Mouse (Mus musculus) embryo, embryonic 11.5 days (tissue): Measurements from ENCODE around the gene Smad3.

ENCODE experiments used
- DNase-seq: peaks from one replicate; pipeline ENCODE4 v3.0.0-alpha.2; 2012; ENCODE audit warnings: low read depth, low spot score

The Smad3 gene

DNA sequence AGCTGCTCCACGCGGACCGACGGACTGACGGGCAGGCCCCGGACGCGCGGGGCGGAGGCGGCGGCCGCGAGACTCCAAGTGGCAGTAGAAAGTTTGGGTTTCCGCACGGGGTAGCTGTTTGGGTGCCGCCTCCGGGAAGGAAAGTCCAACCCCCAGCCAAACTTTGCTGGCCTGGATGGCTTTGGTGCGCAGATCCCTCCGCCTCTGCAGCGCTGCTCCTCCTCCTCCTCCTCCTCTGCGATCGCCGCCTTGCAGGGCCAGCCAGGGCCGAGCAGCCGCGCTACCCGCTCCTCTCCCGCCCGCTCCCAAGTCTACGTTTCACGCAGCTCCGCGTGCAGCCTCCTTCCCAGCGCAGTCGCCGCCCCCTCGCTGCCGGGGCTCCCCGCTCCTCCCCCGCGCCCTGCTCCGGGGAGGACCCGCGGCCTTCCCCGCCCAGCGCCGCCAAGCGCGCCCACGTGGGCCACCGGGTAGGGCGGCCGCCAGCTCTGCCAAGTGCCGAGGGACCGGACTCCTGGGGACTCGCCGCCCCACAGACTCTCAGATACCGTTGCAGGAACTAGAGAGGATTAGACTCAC is at the start of gene Smad3:
TSS of gene Smad3 (minus strand) at position 130 of the 576 bp plus-strand sequence.
- peak; percentile 82 for DNase-seq

DNA sequence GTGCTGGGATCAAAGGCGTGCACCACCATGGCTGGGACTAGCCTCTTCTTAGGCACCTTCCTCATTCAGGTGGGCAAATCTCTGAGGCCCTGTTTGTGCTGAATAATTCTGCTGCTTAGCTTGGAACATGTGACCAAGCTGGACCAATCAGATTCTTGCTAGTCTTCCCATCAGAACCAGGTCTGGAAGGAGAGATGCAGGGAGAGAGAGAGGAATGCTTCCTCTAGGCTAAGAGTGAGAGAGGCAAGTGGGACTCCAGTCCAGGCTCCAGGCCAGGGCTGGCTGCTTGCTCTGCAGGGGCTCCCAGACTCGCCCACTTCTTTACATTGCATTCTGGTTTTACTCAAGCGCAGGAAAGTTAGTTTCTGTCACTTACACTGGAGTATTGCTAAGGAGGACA is 47.1 kb upstream of the Smad3 start:
- no peak for DNase-seq

DNA sequence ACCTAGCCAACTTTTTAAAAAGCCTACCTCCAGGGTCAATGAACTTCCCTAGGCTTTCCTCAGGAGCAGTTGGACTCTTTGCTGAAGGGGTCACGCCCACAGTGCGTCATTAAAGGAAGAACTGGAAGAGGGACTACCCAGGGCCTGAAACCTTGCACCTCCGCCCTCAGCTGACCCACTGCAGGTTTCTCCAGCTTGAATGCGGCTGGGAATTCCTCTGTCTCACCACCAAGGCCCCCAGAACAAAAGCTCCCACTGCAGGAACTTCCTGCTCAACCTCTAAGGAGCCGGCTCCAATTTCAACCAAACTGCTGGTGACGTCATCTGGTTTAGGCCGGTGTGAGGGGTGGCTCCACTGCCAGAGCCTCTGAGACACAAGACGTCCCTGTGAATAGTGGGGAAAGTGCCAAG is 45.4 kb upstream of the Smad3 start:
- peak; percentile 59 for DNase-seq

DNA sequence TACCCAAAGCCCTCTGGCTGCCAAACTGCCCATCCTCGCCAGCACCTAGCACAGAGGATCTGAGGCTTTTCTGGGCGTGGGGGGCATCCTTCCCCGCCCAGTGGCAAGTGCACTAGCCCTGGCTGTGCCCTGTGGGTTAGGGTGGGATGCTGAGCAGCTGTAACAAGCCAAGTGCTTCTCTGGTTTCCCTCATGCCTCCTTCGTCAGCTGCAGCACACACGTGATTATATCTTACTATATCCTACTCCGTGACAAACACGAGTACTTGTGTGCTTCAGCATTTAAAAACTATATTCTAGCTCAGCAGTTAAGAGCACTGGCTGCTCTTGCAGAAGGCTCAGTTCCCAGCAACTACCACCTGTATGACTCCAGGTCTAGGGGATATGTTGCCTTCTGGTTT is 44.7 kb upstream of the Smad3 start:
- DNase-seq, result no peak

DNA sequence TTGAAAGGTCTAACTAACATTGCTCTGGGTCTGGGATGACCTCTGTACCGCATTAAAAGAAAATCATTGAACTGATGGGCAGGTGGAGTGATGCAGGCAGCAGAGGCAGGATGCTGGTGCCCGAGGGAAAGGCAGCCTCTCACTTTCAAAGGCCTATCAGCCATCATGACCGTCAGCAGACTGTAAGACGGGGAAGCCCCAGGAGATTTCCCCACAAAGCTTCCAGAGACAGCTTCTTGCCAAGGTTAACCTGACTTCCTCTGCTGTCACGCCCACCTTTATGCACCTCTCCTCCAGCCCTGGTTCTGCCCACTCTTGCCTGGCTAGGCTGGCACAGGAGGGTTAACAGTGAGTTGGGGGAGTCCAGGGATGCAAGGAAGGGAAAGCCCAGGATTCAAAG is 44.3 kb upstream of the Smad3 start:
- no peak for DNase-seq

DNA sequence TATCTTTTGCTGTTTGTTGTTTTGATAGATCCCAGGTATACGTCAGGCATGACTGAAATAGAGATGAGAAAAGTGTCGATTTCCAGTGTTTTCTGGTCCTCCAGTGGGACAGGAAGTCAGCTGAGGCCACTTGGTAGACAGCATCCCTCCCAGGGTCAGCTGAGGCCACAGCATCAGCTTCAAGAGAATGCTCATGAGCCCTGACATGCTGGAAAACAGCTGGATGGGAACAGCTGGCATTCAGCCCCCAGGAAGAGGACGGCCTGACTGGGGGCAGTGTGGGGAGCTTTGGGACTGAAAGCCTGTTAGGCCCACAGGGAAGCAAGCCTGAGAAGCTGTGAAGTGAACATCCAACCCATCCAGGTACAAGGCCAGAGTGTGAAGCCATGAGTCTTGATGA is 38.6 kb upstream of the Smad3 start:
- DNase-seq, result no peak

DNA sequence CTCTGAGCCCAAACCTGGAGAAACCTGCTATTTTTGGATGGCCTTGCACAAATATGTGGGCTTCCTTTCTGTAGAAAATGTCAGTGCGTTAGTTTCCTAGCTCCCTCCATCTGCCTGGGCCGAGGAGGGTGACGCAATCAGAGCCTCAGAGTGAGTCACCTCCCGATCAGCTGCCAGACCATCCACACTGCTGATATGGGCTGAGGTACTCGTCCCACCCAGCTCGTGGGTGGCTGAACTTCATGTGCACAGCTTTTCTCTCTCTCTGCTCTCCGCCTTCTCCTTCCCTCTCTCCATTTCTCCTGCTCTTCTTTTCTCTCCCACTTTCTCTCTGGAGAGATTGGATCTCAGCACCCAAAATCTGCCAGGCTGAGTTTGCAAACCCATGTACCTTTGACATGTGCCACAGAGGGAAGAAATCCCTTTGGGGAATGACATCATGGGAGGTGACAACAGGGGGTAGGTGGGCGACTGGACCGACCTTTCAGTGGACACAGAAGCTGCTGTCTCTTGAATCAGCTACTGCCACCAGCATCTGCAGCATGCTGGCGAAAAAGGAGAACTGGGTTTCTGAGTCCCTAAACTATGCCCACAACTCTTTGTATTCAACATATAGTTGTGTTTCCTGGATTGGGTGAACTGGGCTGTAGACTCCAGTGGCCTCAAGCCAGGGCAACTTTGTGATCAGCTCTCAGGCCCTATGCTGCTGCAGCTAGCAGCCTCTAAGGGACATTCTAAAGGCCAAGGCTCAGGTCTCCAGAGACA is 36.1 kb upstream of the Smad3 start:
- DNase-seq, result no peak

DNA sequence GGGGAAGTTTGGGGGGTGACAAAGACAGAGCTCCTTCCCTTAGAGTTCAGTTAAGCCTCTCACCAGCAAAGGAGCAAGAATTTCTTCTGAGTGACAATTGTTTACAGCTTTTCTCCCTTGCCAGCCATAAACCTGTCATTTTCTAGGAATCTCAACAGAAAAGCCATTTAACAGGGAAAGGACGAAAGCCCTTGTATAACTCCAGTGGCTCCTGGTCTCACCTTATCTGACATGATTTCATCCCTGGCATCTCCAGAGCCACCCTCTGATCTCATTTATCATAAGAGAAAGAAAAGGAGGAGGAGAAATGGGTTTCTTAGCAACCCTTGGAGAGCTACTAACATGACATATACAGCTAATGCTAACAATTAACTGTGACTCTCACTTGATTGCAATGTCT is 33.9 kb upstream of the Smad3 start:
- DNase-seq, result no peak

DNA sequence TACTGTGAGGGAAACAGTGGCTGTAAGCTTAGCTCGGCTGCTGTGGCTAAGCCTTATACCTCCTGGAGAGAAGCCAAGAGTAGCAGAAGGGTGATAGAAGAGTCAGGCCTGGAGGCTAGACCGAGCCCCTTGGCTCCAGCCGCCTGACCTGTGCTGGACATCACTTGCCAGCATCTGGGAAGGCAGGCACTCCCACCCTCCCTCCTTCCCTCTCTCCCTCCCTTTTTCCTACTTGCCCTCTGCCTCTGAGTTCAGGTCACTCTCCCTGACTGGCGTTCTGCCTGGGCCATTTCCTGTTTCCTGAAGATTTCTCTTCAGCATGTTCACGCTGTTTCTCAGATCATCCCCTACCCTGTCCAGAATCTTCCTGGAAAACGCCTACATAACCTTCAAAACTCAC is 33.5 kb upstream of the Smad3 start:
- no peak for DNase-seq

DNA sequence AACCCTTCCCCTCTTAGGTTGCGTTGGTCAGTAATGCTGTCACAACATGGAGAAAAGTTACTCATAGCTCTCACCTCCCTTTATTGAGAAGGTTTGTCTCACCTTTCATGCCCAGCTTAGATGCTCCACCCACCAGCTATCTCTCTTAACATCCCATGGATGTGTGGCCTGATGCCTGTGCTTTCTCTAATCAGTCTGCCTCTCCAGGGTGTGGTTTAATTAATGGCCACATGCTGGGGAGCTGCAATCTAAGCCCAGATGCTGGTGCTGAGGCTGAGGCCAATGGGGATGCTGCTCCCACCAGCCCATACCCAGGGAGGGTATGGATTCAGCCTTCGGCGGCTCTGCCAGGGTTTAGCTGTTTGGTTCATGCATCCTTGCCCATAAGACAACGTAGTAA is 32.4 kb upstream of the Smad3 start:
- DNase-seq, result no peak

DNA sequence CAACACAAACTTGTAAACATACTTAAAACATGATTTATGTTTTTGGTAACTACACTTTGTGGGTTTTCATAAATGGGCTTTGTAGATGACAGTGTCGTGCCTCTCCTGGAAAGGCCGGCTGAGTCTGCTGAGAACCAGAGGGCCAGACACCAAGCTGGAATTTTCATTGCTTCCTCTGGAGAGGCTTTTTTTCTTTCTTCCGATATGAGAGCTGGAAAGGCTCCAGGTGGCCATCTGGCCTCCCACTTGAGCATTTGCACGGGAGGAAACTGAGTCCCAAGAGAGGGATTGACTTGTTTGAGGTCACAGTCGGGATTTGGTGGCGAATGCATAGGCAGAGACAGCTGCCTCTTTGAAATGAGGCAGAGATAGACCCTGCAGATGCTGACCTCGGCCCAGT is 31.6 kb upstream of the Smad3 start:
- DNase-seq, result no peak

DNA sequence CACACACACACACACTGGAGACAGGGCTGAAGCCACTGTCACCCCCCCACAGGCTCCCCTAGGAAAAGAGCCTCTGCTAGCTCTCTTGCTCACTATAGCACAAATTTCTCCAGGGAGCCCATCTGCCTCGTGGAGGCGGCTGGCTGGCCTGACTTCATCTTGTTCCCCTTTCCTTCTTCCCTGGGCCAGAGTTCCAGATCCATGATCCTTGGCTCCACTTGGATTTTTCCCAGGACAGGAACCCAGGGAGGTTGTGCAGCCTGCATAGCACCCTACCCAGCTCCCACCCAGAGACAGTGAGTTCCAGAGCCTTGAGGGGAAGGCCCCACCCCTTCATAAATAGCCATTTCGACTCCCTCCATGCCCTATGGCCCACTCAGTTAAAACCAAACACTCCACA is 29.8 kb upstream of the Smad3 start:
- DNase-seq, result no peak

DNA sequence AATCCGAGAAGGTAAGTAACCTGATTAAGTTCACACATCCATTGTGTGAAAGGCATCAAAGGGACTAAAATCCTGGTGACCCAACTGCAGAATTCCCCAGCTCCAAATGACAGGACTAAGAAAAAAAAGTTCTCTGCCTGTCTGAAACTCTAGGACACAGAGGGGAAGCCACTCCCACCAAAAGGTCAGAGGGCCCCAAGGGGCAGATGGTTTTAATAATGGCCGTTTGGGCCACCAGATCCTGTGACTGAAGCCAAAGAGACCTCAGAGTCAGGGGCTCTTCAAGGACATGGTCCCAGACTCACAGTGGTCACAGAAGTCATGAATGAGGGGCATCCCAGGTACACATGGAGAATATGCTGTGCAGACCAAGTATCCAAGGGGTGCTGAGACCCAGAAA is 29.3 kb upstream of the Smad3 start:
- DNase-seq, result no peak

DNA sequence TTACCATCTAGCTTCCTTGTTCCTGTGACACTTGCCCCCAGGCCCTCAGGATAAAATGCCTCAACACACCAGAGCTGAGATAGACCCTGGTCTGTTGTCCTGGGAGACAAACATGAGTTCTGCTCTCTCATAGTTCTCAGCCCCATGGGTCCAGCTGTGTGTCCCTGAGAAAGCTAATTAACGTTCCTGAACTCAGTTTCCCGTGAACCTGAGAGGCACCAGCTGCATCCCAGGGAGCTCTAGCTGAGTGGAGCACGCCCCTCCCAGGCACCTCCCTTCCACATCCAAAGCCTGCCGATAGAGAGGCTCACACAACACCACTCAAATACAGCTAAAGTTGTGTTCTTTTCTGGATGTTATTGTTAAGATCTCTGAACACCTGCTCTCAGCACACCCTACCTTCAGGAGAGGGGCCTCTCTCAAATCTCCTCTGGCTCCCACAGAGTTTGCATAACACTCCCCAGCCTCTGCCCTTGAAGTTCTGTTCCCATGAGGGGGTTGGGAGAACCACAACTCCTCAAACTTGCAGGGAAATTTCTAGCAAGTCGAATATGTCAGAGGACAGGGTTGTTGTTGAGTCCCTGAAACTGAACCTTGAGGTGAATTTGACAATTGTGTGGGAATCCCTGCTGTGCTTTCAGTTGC is 28.4 kb upstream of the Smad3 start:
- no peak for DNase-seq

DNA sequence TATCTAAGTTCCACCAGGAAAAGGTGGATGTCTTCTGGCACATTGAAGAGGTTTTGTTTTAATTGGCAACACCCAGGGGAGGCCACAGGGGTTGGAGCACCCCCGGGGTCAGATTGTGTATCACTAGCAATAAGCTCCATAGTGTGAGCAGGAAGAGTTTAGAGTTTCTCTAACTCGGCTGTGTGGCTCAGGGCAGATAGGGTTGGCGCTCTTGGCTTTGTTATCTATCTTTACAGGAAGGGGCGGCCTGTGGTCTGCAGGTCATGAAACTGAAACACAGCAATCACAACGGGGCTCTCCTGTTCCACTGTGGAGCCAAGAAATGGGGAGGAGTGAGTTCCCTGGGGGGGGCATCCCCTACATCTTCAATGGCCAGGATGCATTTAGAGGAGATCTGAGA is 27.7 kb upstream of the Smad3 start:
- no peak for DNase-seq

DNA sequence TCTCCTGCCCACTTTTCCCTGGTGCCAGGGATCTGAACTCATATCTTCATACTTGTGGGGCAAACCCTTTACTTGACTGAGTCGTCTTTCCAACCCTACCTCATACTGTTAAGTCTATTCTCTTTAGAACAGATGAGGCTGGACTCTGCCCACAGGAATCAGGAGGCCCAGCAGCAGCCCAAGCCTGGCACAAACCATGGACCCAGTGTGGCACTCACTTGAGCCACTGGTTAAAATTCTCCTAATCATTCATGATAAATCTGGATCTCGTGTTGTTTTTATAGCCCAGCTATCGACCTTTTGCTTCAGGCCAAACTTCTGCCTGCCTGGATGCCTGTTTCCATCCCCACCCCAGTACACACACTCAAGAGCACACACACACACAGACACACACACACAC is 26.8 kb upstream of the Smad3 start:
- DNase-seq, result no peak

DNA sequence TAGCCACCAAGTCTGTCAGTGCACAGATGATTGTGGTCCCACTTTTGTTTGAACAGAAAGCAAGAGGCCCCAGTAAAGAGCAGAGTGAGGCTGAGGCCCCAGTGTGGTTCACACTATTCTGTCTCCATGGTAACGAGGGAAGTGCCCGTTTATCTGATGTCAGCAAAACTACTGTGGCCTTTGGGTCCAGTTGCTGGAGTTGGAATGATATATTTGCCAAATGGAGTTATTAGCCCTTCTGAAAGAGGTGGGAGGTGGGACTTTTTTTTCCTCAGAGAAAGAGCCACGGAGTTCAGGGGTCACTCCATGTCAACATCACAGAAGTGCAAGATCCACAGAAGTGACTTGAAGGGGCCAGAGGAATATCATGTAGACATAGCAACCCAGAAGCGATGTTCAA is 24.9 kb upstream of the Smad3 start:
- DNase-seq, result no peak

DNA sequence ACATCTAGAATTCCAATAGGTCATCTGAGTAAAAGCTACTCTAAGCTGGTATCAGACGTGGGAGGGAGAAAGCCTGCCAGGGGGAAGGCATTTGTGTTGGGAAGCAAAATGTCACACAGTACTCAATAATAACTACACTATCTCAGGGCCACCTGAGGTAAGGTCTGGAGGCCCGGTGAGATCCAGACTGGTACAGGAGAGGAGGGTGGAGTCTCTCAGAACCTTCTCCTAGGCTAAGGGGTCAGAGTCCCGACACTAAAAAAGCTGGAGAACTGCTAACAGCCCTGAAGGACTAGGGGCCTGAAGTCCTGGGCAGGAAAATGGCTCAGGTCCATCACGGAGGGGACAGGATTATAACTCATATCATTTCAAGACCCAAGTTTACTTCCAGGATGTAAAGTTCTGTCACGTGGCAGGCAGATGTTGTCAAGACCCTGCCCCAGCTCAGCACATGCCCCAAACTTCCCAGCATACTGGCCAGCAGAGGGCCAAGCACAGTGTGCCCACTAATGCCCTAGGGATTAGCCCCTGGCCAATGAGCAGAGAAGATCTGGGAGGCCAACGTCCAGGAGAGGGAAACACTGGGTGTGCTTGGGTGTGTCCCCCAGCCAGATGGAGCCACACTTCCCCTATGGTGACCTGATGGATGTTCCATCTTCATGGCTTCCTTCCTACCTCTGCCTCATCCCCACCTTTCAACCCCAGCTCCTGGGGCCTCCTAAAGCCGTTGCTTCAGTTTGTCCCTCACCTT is 24.1 kb upstream of the Smad3 start:
- no peak for DNase-seq

DNA sequence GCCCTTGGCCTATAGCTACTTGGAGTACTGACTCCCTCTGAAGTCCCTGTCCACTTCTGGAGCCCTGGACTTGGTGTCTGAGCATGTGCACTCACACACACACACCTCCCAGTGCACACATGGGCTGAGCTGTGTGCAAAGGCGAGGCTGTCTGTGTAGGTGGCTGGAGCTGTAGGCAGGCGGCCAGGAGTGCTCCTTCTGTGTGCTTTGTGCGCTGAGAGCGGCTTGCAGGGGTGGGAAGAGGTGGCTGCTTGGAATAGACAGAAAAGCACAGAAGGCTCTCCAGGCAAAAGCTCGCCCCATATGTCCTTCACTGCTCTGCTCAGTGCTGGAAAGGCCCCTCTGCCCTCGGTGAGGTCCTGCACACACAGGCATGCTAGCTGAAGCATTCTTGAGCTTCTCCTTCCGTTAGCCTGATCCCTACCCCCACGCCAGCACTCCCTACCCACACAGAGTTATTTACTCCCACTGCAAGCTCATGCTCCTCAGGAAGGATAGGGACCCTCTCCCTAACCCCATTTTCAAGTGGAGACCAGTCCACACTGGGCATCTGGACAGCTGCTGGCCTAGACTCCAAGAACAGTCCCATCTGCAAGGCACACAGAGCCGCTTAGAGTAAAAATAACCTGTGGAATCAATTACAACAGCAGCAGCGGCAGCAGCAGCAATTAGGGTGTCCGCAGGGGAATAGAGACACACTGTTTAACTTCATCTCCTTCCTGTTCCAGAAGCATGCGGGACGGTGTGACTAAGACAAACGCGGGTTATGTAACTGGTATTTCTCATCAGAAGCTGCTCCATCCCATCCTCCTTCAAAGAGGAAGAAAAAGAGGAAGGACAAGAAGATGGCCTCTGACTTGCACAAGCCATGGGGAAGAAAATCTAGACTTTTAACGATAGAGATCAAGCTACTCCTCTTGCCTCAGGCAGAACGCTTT is 22.4 kb upstream of the Smad3 start:
- no peak for DNase-seq

DNA sequence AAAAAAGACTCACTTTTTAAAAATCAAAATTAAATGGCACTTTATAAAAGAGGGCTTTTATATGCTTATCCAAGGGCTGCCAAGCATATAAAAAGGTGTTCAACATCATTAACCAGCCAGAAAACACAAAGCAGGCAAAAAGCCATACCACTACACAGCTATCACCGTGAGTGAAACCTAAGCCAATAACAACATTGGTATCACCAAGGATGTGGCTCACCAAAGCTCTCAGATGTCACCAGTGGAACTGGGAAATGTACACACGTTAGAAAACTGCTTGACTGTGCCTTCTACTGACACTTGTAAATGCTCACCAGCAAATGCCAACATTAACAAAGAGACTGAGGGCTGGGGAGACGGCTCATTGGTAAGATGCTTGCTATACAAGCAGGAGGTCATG is 18.9 kb upstream of the Smad3 start:
- DNase-seq, result no peak

DNA sequence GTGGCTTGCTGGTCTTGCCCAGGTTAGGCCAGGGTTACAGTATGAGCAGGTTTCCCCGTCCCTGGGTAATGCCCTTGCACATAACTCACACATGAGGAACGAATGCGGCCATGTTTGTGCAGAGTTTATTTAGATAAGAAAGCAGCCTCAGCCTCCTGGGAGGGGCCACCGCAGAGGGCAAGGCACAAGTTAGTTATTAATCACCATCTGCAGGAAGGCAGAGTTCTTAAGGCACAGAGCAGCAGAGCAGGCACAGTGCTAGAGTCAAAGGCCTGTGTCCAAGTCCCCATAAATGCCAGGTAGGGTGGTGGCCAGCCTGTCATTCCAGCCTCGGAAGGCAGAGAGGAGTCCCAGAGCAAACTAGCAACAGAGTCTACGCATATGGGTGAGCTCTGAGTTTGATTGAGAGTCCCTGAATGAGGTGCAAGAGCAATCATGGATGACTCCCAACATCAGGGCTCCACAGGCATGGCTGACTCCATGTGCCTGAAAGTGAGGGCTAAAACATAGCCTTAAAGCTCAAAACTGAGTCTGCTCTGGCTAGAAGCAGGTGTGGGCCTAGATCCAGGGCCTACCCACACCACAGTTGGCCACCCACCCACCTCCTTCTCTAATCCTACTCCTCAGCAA is 17.2 kb upstream of the Smad3 start:
- no peak for DNase-seq
